Mouse (Mus musculus) limb, embryonic 11.5 days (tissue): ENCODE measurements around the gene Pirt. TPM values are rescaled to one million over a fixed set of nuclear protein-coding genes. Genes with fewer than 3 reads are reported as not detected.

Experiments
- ATAC-seq: fragments of 200-750 bp; cut with Nextera tagmentation; 2 replicates; pipeline ENCODE4 v1.8.0; 2017; ENCODE audit warnings: low read depth; ENCODE audit not compliant: insufficient number of reproducible peaks, low FRiP score, low TSS enrichment
- DNase-seq: peaks from one replicate; pipeline ENCODE4 v3.0.0-alpha.2; 2015; ENCODE audit warnings: low spot score
- H3K27ac ChIP-seq: fragments of 300-500 bp; sonication (generic); replicated peaks from 2 replicates; pipeline ENCODE4 v1.5.1; 2014; ENCODE audit warnings: low read depth, mild to moderate bottlenecking, low read length
- H3K27me3 ChIP-seq: fragments of 300-500 bp; sonication (generic); 2 replicates; pipeline ENCODE4 v1.6.1; 2014; ENCODE audit warnings: mild to moderate bottlenecking, low read length, mixed read lengths; ENCODE audit not compliant: control insufficient read depth, insufficient read depth
- H3K36me3 ChIP-seq: fragments of 300-500 bp; sonication (generic); 2 replicates; pipeline ENCODE4 v1.6.1; 2014; ENCODE audit warnings: mild to moderate bottlenecking, low read length, moderate library complexity, mixed read lengths; ENCODE audit not compliant: control insufficient read depth, insufficient read depth
- H3K4me1 ChIP-seq: fragments of 300-500 bp; sonication (generic); 2 replicates; pipeline ENCODE4 v1.6.1; 2014; ENCODE audit warnings: low read length, mixed read lengths; ENCODE audit not compliant: control insufficient read depth, insufficient read depth
- H3K4me2 ChIP-seq: fragments of 300-500 bp; sonication (generic); 2 replicates; pipeline ENCODE4 v1.6.1; 2014; ENCODE audit warnings: low read depth, mild to moderate bottlenecking, moderate library complexity; ENCODE audit not compliant: severe bottlenecking
- H3K4me3 ChIP-seq: fragments of 300-500 bp; sonication (generic); 2 replicates; pipeline ENCODE4 v1.5.1; 2014; ENCODE audit warnings: low read depth, low read length
- H3K9ac ChIP-seq: fragments of 300-500 bp; sonication (generic); 2 replicates; pipeline ENCODE4 v1.6.1; 2014; ENCODE audit warnings: mild to moderate bottlenecking, low read length
- H3K9me3 ChIP-seq: fragments of 300-500 bp; sonication (generic); 2 replicates; pipeline ENCODE4 v1.6.1; 2016; ENCODE audit warnings: low read length; ENCODE audit not compliant: control insufficient read depth
- WGBS: fragments of 180-500 bp; shearing (Covaris S2); extraction: QIAGEN DNeasy Blood & Tissue Kit; methylation state at CpG from one replicate; pipeline ENCODE4 v1.1.7; 2014; 5-methylcytosine and 5-hydroxymethylcytosine counted together
- polyA plus RNA-seq: library from polyadenylated mRNA; unstranded; fragments of >200 nt; fragmentation: Nextera tagmentation; extraction: Ambion mirVana; gene quantifications from 2 replicates; pipeline ENCODE4 v1.2.1, GENCODE M21; 2014

The Pirt gene
- polyA plus RNA-seq, 1 experiment from 2014 or later: not detected

- H3K4me3 ChIP-seq: no peak overlapping the region
- H3K27me3 ChIP-seq: no peaks in the 10 kb centered on the region
- no peaks in the 10 kb centered on the region for H3K9me3 ChIP-seq
- no peak overlapping the region for H3K4me2 ChIP-seq
- H3K9ac ChIP-seq: no peak overlapping the region
- WGBS: 84% methylated on average over 7 of the region's 7 CpGs
- H3K4me1 ChIP-seq: no peaks in the 10 kb centered on the region
- ATAC-seq (no peak), DNase-seq (no peak)
- no peak overlapping the region for H3K27ac ChIP-seq
- H3K36me3 ChIP-seq: no peaks in the 10 kb centered on the region
These were observed 9.0 kb upstream of the Pirt start for GRCm38 (mm10) chr11:66902801-66903200.

- no peaks in the 10 kb centered on the region for H3K9me3 ChIP-seq
- ATAC-seq (no peak), DNase-seq (peak; percentile 83)
- H3K36me3 ChIP-seq: no peaks in the 10 kb centered on the region
- 0 out of 2 replicates have a peak overlapping the region, but pooled peaks have one; percentile 15 for H3K4me2 ChIP-seq
- no peak overlapping the region for H3K9ac ChIP-seq
- WGBS: 15% methylated on average over 21 of the region's 21 CpGs
- H3K4me3 ChIP-seq: no peak overlapping the region
- no peaks in the 10 kb centered on the region for H3K27me3 ChIP-seq
- no peak overlapping the region for H3K27ac ChIP-seq
- H3K4me1 ChIP-seq: no peaks in the 10 kb centered on the region
These were observed 6.0 kb upstream of the Pirt start for GRCm38 (mm10) chr11:66905617-66906384.

GRCm38 (mm10) chr11:66912531-66913458, 1.0 kb downstream of the Pirt start:
- no peak overlapping the region for H3K4me2 ChIP-seq
- no peaks in the 10 kb centered on the region for H3K36me3 ChIP-seq
- H3K4me1 ChIP-seq: no peaks in the 10 kb centered on the region
- no peak overlapping the region for H3K27ac ChIP-seq
- H3K9ac ChIP-seq: no peak overlapping the region
- no peaks in the 10 kb centered on the region for H3K27me3 ChIP-seq
- no peak for DNase-seq
- no peak overlapping the region for H3K4me3 ChIP-seq
- WGBS: 55% methylated on average over 17 of the region's 17 CpGs
- no peaks in the 10 kb centered on the region for H3K9me3 ChIP-seq
- ATAC-seq: peak; percentile 47; the same call in 1 of the 2 replicates

GRCm38 (mm10) chr11:66914249-66914648, 2.5 kb downstream of the Pirt start:
- Histone ChIP-seq H3K36me3 (no peaks in the 10 kb centered on the region), H3K27ac (no peak overlapping the region), H3K9ac (no peak overlapping the region), H3K4me3 (no peak overlapping the region), H3K9me3 (no peaks in the 10 kb centered on the region), H3K4me1 (no peaks in the 10 kb centered on the region), H3K4me2 (no peak overlapping the region), H3K27me3 (no peaks in the 10 kb centered on the region)
- no peak for ATAC-seq
- WGBS: 32% methylated on average over 3 of the region's 3 CpGs
- DNase-seq: peak; percentile 59

- no peaks in the 10 kb centered on the region for H3K27me3 ChIP-seq
- DNase-seq: no peak
- H3K27ac ChIP-seq: no peak overlapping the region
- no peak overlapping the region for H3K9ac ChIP-seq
- WGBS: 59% methylated on average over 2 of the region's 2 CpGs
- no peak overlapping the region for H3K4me2 ChIP-seq
- H3K4me1 ChIP-seq: no peaks in the 10 kb centered on the region
- H3K9me3 ChIP-seq: no peaks in the 10 kb centered on the region
- H3K4me3 ChIP-seq: no peak overlapping the region
- H3K36me3 ChIP-seq: no peaks in the 10 kb centered on the region
- no peak for ATAC-seq
These were observed 8.2 kb downstream of the Pirt start for GRCm38 (mm10) chr11:66920012-66920411.

- H3K27ac ChIP-seq: no peak overlapping the region
These were observed 12.5 kb downstream of the Pirt start for GRCm38 (mm10) chr11:66924095-66924823.

GRCm38 (mm10) chr11:66928311-66928710, 16.5 kb downstream of the Pirt start:
- H3K4me3 ChIP-seq: no peak overlapping the region
- H3K27me3 ChIP-seq: no peaks in the 10 kb centered on the region
- no peak overlapping the region for H3K9ac ChIP-seq
- no peaks in the 10 kb centered on the region for H3K4me1 ChIP-seq
- 79% methylated on average over 3 of the region's 3 CpGs for WGBS
- no peak overlapping the region for H3K4me2 ChIP-seq
- no peaks in the 10 kb centered on the region for H3K36me3 ChIP-seq
- no peak overlapping the region for H3K27ac ChIP-seq
- no peak for ATAC-seq
- H3K9me3 ChIP-seq: no peaks in the 10 kb centered on the region
- DNase-seq: no peak

More at GRCm38 (mm10) chr11:66924095-66924823, 12.5 kb downstream of the Pirt start:
- Histone ChIP-seq H3K4me3 (no peak overlapping the region), H3K9ac (no peak overlapping the region), H3K9me3 (no peaks in the 10 kb centered on the region), H3K4me2 (no peak overlapping the region), H3K27me3 (no peaks in the 10 kb centered on the region), H3K36me3 (no peaks in the 10 kb centered on the region), H3K4me1 (no peaks in the 10 kb centered on the region)
- no peak for DNase-seq
- ATAC-seq: no peak
- WGBS: 83% methylated on average over 11 of the region's 11 CpGs
